Mouse (Mus musculus) cortical plate, adult 2 months (tissue): ENCODE data around the gene Vmn2r88. TPM values are rescaled to one million over a fixed set of nuclear protein-coding genes. Genes with fewer than 3 reads are reported as not detected.
"Not testable (repeated sequence)": the region's sequence is repeated elsewhere in the genome, so short reads cannot be mapped to it uniquely, and the experiment has no call there.

Experiments
- H3K27ac ChIP-seq: fragments of 200-500 bp; 2 replicates; pipeline ENCODE4 v1.5.1; 2012; ENCODE audit warnings: low read length, control low read depth, inconsistent platforms; ENCODE audit not compliant: insufficient read depth
- H3K4me1 ChIP-seq: fragments of 200-500 bp; 2 replicates; pipeline ENCODE4 v1.6.1; 2011; ENCODE audit warnings: low read length; ENCODE audit not compliant: control insufficient read depth, insufficient read depth
- H3K4me3 ChIP-seq: fragments of 200-500 bp; 2 replicates; pipeline ENCODE4 v1.5.1; 2011; ENCODE audit warnings: mild to moderate bottlenecking, low read length, control low read depth; ENCODE audit not compliant: insufficient read depth
- CTCF ChIP-seq: fragments of 200-500 bp; IDR thresholded peaks from 2 replicates; pipeline ENCODE4 v1.5.1; 2011; ENCODE audit warnings: mild to moderate bottlenecking, control low read depth, low read length; ENCODE audit not compliant: insufficient read depth; ENCODE audit errors: extremely low read depth
- POLR2A ChIP-seq: fragments of 200-500 bp; IDR thresholded peaks from 2 replicates; pipeline ENCODE4 v1.6.1; 2011; ENCODE audit warnings: mild to moderate bottlenecking, low read length, control low read depth; ENCODE audit not compliant: insufficient read depth; ENCODE audit errors: extremely low read depth
- polyA plus RNA-seq: library from polyadenylated mRNA; depleted of rRNA; stranded (reverse); fragments of >200 nt; gene quantifications from 2 replicates; pipeline ENCODE4 v1.2.3, GENCODE M21; 2012; rRNA removed

The Vmn2r88 gene
- polyA plus RNA-seq = not detected in 2 replicates

DNA sequence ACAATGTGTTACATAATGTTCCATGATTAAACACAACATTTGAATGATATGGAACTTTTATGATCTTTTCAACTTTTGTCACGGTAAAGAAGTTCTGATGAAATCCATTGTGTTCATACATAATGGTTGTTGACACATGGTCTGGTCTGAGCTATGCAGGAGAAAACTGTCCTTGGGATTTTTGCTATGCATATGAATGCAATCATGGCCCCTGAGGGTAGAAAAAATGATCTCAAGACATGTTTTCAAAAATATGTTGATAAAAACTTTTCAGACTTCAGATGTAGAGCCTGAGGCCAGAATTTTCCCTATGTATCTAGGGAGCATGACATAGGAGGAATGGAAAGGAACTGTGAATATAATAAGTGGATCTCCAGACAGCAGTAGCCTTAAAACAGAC is at the start of gene Vmn2r88:
Vmn2r88 (plus strand) TSS at position 301 of the 400 bp plus-strand sequence.
- H3K27ac ChIP-seq = no peak within 1 kb of the TSS
- H3K4me3 ChIP-seq = no peak within 1 kb of the TSS
- H3K4me1 ChIP-seq = no peaks in the 10 kb centered on the region
- TF ChIP-seq POLR2A = no peak
- no peak for TF ChIP-seq CTCF

DNA sequence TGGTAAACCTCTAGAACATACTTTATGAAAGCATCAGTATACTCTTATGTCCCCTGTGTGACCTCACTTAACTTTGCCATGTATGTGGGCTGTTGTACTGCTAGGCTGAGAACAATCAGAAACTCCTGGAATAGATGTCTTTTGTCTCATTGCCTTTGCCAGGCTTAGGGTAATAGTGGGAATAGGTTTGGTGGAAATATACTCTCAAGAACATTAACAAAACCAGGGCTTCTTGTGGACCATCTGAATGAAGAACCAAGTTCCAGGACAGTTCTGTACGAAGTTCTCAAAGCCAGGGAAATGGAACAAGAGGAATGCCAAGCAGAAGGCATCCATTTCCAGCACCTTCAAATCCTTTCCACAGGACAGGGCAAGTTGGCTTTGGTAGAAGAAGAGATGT is 49.2 kb upstream of the Vmn2r88 start, which contains the start of gene Gm7247:
Gm7247 (plus strand) TSS at position 301 of the 400 bp plus-strand sequence.
- no peak for TF ChIP-seq POLR2A
- no peak for TF ChIP-seq CTCF
- no peak within 1 kb of the TSS for H3K4me3 ChIP-seq
- H3K27ac ChIP-seq = no peak within 1 kb of the TSS
- H3K4me1 ChIP-seq = no peaks in the 10 kb centered on the region

DNA sequence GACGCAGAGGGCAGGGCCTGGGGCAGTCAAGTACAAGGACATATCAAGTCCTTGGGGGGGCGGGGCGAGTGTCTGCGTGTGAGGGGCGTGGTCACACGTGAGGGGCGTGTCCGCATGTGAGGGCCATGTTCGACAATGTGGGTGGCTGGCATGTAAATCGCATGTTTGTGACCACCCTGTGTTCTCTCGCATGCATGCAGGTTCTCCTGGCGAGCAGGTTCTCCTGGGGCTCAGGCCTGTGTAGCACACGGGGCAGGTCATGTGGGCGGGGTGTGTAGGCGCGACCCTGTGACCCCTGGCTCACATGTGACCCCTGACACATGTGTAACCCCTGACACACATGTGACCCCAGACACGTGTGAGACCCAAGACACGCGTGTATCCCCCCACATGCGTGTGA is 27.8 kb upstream of the Vmn2r88 start:
- H3K27ac ChIP-seq = no peak overlapping the region
- H3K4me1 ChIP-seq = no peaks in the 10 kb centered on the region
- TF ChIP-seq CTCF (no peak), POLR2A (no peak)
- no peak overlapping the region for H3K4me3 ChIP-seq

DNA sequence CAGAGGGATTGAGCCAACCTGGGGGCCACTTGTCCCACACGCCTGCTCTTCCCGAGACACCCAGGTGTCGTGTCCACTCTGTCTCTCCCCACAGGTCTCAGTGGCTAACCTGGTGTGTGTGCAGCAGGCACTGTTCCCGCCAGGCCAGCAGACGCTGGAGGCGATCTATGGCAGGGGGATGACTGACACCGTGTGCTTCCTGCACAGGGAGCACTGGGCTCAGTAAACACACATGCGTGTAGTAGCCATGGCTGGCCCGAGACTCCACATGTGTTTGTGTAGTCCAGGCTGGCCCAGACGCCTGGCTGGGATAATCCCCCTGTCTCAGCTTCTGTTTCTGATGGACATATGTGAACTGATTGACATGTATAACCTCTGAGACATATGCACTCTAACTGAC is 26.3 kb upstream of the Vmn2r88 start:
- TF ChIP-seq POLR2A = no peak
- no peak for TF ChIP-seq CTCF
- H3K4me3 ChIP-seq = no peak overlapping the region
- no peak overlapping the region for H3K27ac ChIP-seq
- no peaks in the 10 kb centered on the region for H3K4me1 ChIP-seq

DNA sequence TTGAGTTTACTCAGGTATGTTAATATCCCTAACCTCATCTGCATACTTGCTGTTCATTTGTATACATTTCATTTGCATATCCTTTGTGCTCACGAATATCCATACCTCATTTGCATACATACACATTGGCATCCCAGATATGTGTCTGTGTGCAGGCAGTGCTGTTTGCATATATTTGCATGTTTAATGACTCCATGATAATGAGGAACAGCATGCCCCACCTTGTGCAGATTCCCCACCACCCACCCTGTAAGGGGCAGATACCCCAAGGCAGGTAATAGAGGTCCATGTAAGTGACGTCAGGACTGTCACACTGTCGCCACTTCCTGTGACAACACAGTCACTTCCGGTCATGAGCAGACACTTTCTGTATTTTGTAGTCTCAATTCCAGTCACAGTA is 24.9 kb upstream of the Vmn2r88 start:
- Histone ChIP-seq H3K4me1 (no peaks in the 10 kb centered on the region), H3K4me3 (no peak overlapping the region), H3K27ac (no peak overlapping the region)
- TF ChIP-seq CTCF = no peak
- TF ChIP-seq POLR2A = no peak

DNA sequence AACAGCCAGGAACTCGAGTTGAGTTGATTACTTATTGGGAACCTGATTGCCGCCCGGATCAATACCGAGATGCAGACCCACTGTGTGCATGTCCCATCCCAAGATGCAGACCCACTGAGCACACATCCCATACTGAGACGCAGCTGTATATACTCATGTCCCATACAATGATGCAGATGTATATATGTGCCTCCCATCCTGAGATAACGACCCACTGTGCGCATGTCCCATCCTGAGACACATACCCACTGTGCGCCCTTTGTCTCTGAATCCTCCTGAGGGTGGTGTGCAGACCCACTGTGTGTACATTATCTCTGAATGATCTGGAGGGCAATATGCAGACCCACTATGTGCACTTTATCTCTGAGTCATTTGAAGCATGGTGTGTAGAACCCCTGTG is 22.9 kb upstream of the Vmn2r88 start:
- Histone ChIP-seq H3K4me3 (no peak overlapping the region), H3K4me1 (no peaks in the 10 kb centered on the region)
- TF ChIP-seq CTCF (no peak), POLR2A (no peak)

DNA sequence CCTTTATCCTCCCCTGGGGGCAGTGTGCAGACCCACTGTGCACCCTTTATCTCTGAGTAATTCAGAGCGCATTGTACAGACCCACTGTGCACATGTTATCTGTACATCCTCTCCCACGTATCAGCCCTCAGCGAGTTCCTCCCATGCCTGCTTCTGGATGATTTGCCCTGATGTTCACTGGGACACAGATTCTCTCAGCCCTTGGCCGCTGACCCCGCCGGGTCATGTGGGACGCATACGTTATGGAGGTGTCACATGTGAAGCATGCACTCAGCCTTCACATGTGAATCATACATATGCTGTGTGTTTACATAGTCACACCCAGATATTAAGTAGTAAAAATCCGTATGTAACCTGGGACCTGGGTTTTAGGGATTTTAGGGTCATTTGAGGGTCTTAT is 22.4 kb upstream of the Vmn2r88 start:
- Histone ChIP-seq H3K4me3 (no peak overlapping the region), H3K4me1 (no peaks in the 10 kb centered on the region), H3K27ac (no peak overlapping the region)
- TF ChIP-seq POLR2A = no peak
- no peak for TF ChIP-seq CTCF

More for the DNA sequence above, 22.9 kb upstream of the Vmn2r88 start:
- H3K27ac ChIP-seq = no peak overlapping the region

DNA sequence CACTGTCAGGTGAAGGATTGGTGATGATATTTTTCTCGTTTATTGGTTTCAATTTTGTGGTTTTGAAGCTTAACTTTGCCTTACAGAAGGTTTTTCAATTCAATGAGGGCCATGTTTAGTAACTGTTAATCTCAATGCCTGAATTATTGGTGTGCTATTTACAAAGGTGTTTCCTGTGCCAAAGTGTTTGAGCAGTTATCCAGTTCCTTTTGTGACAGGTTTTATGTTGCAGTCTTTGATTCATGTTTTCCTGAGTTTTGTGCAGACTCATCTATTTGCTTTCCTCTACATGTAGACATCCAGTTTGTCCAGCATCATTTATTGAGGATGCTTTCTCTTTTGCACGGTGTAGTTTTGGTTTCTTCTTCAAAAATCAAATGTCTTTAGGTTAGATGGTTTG is 13.3 kb downstream of the Vmn2r88 start:
- TF ChIP-seq CTCF (no peak), POLR2A (no peak)
- no peak overlapping the region for H3K4me3 ChIP-seq
- H3K4me1 ChIP-seq = no peaks in the 10 kb centered on the region
- H3K27ac ChIP-seq = no peak overlapping the region

DNA sequence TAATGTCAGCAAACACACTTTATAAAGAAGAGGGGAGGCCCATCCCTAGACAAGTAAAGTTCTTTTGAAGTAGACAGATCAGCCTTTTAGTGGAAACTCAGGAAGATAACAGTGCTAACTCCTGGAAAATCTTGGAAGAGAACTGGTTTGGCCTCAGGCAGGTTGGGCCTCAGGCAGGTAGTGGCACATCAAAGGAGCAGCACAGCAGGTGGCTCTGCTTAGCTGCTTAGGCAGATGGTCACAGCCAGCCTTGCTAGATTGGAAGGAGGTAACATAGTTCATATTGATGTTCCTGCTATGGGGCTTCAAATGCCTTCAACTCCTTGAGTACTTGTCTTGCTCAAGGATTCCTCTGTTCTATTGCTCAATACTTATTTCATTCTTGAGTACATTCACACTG is 19.5 kb downstream of the Vmn2r88 start:
- H3K27ac ChIP-seq, H3K4me3 ChIP-seq, H3K4me1 ChIP-seq: not testable (repeated sequence)

DNA sequence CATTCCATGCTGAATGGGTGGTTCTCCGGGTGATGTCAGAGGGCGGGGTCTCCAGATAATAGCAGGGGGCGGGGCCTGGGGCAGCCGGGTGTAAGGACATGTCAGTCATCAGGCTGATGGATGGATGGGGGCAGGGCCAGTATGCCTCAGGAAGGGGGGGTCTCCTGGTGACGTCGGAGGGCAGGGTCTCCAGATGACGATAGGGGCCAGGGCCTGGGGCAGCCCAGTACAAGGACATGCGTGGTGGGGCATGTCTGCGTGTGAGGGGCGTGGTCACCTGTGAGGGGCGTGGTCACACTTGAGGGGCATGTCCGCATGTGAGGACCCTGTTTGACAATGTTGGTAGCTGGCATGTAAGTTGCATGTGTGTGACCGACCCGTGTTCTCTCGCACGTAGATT is 23.9 kb downstream of the Vmn2r88 start:
- no peaks in the 10 kb centered on the region for H3K4me1 ChIP-seq
- TF ChIP-seq CTCF = no peak
- no peak for TF ChIP-seq POLR2A

DNA sequence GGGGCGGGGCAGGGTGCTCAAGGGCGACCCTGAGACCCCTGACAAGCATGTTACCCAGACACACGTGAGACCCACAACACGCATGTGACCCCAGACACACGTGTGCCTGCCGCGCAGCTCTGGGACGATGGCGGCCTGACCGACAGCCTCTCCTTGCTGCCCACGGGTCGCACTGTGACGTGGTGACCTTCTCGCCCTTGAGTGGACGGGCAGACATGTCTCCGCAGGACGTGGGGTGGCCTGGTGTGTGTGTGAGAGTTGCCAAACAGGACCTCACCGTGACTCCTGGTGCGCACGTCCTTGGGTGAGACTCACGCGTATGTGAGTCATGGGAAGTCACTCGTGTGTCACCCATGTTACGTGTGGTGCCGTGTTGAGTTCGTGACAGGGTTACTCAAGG is 24.4 kb downstream of the Vmn2r88 start:
- TF ChIP-seq POLR2A (no peak), CTCF (no peak)
- no peak overlapping the region for H3K4me3 ChIP-seq
- no peak overlapping the region for H3K27ac ChIP-seq
- H3K4me1 ChIP-seq = no peaks in the 10 kb centered on the region

More for the DNA sequence above, 23.9 kb downstream of the Vmn2r88 start:
- Histone ChIP-seq H3K27ac (no peak overlapping the region), H3K4me3 (no peak overlapping the region)
